Mouse (Mus musculus) kidney, embryonic 15.5 days (tissue): ENCODE data around the gene Kdm6b. TPM values are rescaled to one million over a fixed set of nuclear protein-coding genes. Genes with fewer than 3 reads are reported as not detected.
A peak's percentile ranks its signal among the peaks of the same experiment; 100 is the strongest.

Experiments
- ATAC-seq: fragments of 200-750 bp; cut with Nextera tagmentation; replicated peaks from 2 replicates; pipeline ENCODE4 v1.8.0; 2017; ENCODE audit warnings: moderate TSS enrichment; ENCODE audit not compliant: low FRiP score
- H3K27ac ChIP-seq: fragments of 300-500 bp; sonication (generic); 2 replicates; pipeline ENCODE4 v1.5.1; 2015; ENCODE audit warnings: mild to moderate bottlenecking, inconsistent platforms
- H3K27me3 ChIP-seq: fragments of 300-500 bp; sonication (generic); 2 replicates; pipeline ENCODE4 v1.6.1; 2015; ENCODE audit warnings: inconsistent platforms
- H3K36me3 ChIP-seq: fragments of 300-500 bp; sonication (generic); 2 replicates; pipeline ENCODE4 v1.6.1; 2015; ENCODE audit warnings: inconsistent platforms
- H3K4me1 ChIP-seq: fragments of 300-500 bp; sonication (generic); 2 replicates; pipeline ENCODE4 v1.6.1; 2015; ENCODE audit warnings: inconsistent platforms
- H3K4me2 ChIP-seq: fragments of 300-500 bp; sonication (generic); 2 replicates; pipeline ENCODE4 v1.6.1; 2015; ENCODE audit warnings: moderate library complexity, mild to moderate bottlenecking, inconsistent platforms
- H3K4me3 ChIP-seq: fragments of 300-500 bp; sonication (generic); replicated peaks from 2 replicates; pipeline ENCODE4 v1.5.1; 2015; ENCODE audit warnings: mild to moderate bottlenecking, inconsistent platforms
- H3K9ac ChIP-seq: fragments of 300-500 bp; sonication (generic); 2 replicates; pipeline ENCODE4 v1.6.1; 2015; ENCODE audit warnings: mild to moderate bottlenecking, inconsistent platforms
- H3K9me3 ChIP-seq: fragments of 300-500 bp; sonication (generic); replicated peaks from 2 replicates; pipeline ENCODE4 v1.6.1; 2016; ENCODE audit warnings: inconsistent platforms
- WGBS: fragments of 180-500 bp; shearing (Covaris S2); methylation state at CpG from one replicate; pipeline ENCODE4 v1.1.7; 2015; ENCODE audit warnings: mixed read lengths; 5-methylcytosine and 5-hydroxymethylcytosine counted together
- polyA plus RNA-seq: library from polyadenylated mRNA; unstranded; fragments of >200 nt; fragmentation: Nextera tagmentation; extraction: Ambion mirVana; gene quantifications from 2 replicates; pipeline ENCODE4 v1.2.1, GENCODE M21; 2015

Gene Kdm6b
- polyA plus RNA-seq, 1 experiment from 2014 or later: 32.6 TPM

DNA sequence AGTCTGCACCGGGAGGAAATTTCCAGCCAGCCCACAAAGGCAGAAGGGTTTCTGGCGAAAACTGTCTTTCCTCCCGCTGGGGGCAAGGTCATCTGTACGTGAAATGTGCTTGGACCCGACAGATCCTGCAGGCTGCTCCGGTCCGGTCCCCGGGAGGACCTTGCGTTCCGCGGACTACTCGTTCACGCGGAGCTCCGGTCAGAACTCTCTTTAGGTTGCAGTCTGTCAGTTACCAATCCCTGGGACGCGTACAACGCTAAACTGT lies 3.5 kb downstream of the Kdm6b start:
- ATAC-seq: no peak
- Histone ChIP-seq H3K27ac (peak overlapping the region; percentile 97), H3K4me3 (peak overlapping the region; percentile 77), H3K4me2 (peak overlapping the region; percentile 95), H3K9me3 (no peaks in the 10 kb centered on the region), H3K9ac (peak overlapping the region; percentile 83), H3K27me3 (no peaks in the 10 kb centered on the region), H3K36me3 (peaks cover 50% of the 10 kb centered on the region), H3K4me1 (peaks cover 59% of the 10 kb centered on the region)
- whole genome bisulfite sequencing: under 1% methylated on average over 18 of the region's 18 CpGs

DNA sequence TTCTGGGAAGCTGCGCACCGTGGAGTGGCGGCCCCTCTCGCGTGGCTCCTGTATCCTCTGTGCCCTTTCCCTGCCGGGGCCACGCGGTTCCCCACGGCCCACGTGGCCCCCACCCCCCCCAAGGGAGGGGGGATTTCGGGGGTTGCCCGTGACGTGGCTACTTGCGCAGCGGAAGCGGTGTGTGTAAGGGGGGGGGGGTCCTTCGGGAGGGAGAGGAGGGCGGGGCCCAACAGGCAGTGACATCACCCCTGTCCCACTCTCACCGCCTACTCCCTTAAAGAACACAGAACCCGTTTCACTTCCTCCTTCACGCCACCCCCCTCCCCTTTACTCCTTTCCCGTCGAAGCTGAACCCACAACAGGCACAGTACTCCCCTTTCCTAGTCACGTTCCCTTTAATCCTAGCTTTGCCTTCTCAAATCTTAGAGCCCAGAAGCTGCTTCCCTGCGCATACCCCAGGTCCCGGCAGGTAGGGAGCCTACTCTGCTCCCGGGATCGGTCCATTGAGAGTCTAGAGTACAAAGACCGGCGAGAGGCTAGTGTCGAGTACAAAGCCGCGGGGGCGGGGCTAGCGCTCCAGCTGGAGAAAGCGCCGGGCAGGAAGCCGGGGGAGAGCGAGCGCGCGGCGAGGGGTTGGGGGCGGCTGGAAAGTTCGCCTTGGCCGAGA lies 4.0 kb downstream of the Kdm6b start:
- Histone ChIP-seq H3K27ac (peak overlapping the region; percentile 97), H3K9me3 (no peaks in the 10 kb centered on the region), H3K4me2 (peak overlapping the region; percentile 95), H3K4me3 (peak overlapping the region; percentile 77), H3K4me1 (peaks cover 54% of the 10 kb centered on the region), H3K27me3 (no peaks in the 10 kb centered on the region), H3K9ac (peak overlapping the region; percentile 83), H3K36me3 (peaks cover 54% of the 10 kb centered on the region)
- peak; percentile 38 for ATAC-seq
- under 1% methylated on average over 41 of the region's 46 CpGs for WGBS

DNA sequence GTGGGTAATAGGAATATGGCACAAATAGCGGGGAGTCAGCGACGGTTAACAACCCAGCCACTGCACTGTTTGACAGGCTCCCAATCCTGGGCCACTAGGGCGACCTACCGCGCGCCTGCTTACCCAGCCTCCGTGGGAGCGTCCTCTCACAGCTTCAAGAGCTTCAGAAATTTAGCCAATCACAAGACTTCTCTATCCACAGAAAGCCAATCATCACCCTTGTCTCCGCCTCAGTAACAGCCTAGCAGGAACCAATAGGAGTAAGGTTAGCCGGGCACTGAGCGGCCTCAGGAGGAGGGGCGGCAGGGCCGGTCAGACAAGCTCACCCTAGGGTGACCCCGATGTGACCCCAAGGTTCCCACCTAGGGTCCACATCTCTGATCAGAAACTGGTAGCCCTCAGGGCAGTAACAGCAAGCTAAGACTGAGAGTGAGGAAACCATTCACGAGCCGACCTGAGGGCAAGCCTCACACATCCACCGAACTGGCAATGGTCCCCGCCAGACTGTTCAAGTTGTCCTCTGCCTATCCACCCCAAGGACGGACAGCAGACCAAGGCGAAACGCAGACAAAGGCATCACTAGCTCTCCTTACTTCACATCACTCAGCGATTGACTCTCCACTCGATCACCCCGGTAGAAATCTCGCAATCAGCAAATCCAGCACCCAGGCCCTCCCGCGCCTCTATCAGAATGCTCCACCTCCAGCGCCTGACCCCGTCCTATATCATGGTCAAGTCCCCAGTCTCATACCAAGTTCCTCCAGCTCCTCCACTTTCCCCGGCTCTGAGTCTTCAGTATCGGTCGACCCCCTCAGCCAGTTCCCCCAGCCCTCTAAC lies 4.7 kb downstream of the Kdm6b start:
- no peaks in the 10 kb centered on the region for H3K27me3 ChIP-seq
- peak overlapping the region; percentile 83 for H3K9ac ChIP-seq
- H3K9me3 ChIP-seq: no peaks in the 10 kb centered on the region
- under 1% methylated on average over 33 of the region's 33 CpGs for WGBS
- peak; percentile 73 for ATAC-seq
- H3K27ac ChIP-seq: peak overlapping the region; percentile 97
- peaks cover 62% of the 10 kb centered on the region for H3K36me3 ChIP-seq
- H3K4me2 ChIP-seq: peak overlapping the region; percentile 95
- peak overlapping the region; percentile 77 for H3K4me3 ChIP-seq
- peaks cover 47% of the 10 kb centered on the region for H3K4me1 ChIP-seq

DNA sequence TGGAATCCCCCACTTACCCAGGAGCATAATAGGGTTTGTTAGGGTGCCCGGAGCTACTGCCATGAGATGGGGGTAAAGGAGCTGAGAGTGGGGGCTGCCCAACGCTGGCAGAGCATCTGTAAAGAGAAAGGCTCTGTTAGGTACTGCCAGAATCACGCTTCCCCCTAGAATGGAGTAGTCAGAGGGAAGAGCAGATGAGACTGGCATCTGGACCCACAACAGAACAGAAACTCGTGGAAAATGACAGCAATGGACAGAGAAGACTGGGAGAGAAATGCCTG lies 5.8 kb downstream of the Kdm6b start:
- Histone ChIP-seq H3K4me2 (peak overlapping the region; percentile 95), H3K36me3 (peaks cover 64% of the 10 kb centered on the region), H3K27ac (peak overlapping the region; percentile 97; the same call in 1 of the 2 replicates), H3K9ac (peak overlapping the region; percentile 83; the same call in 1 of the 2 replicates), H3K9me3 (no peaks in the 10 kb centered on the region), H3K4me1 (peaks cover 36% of the 10 kb centered on the region), H3K4me3 (peak overlapping the region; percentile 77), H3K27me3 (no peaks in the 10 kb centered on the region)
- ATAC-seq: no peak
- 84% methylated on average over 4 of the region's 4 CpGs for WGBS

DNA sequence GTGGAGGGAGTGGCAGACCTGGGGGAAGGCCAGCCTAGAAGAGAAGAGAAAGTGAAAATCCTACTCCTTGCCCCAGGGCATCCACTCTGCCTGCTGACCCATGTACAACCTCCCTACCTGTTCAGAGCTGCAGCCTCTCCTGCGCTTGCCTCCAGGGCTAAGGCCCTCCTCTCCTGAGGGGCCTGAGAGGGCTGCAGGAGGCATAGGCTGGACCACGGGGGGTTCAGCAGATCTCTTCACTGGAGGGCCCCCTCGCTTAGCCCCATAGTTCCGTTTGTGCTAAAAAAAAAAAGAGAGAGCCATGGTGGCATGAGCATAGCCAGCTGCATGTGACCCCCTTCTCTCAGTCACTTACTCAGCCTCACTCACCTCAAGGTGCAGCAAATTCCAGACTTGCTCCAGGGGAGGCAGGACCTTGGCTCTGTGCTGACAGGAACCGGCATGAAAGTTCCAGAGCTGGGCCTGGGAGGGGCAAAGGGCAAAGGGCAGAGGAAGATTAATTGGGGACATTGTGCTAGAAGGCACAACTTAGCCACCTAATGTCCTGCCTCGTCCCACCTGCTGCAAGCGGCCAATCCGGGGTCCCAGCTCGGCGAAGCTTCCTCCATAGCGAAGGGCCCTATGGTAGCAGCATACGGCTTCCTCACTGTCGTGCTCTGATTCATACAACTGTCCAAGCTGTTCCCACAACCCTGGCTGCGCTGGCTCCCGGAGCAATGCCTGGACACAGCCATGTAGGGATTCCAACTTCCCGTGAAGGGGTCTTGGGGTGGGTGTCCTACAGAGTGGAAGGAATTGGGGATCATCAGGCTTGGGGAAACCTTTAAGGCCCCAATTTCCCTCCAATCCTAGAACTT lies 6.4 kb downstream of the Kdm6b start:
- Histone ChIP-seq H3K4me3 (peak overlapping the region; percentile 77; the same call in 1 of the 2 replicates), H3K9ac (no peak overlapping the region), H3K9me3 (no peaks in the 10 kb centered on the region), H3K4me1 (peaks cover 32% of the 10 kb centered on the region), H3K27me3 (no peaks in the 10 kb centered on the region), H3K27ac (peak overlapping the region; percentile 97; the same call in 1 of the 2 replicates), H3K36me3 (peaks cover 64% of the 10 kb centered on the region), H3K4me2 (no peak overlapping the region)
- WGBS: 82% methylated on average over 16 of the region's 16 CpGs
- no peak for ATAC-seq

DNA sequence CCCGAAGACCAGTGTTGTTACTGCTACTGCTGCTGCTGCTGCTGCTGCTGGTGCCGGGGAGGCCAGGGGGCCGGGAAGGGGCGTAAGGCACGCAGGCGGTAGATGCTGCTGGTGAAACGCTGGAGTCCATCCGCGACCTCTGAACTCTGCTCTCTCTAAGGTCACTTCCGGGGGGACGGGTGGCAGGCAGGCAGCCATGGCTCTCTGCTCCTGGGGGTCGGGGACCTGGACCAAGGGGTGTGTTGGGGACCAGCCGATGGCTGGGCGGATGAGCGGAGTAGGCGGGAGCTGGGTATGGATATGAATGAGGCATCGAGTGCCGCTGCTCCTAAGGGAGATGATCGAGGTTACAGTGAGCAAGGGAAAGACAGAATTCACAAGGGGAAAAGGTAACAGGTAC lies 7.2 kb downstream of the Kdm6b start:
- no peaks in the 10 kb centered on the region for H3K27me3 ChIP-seq

DNA sequence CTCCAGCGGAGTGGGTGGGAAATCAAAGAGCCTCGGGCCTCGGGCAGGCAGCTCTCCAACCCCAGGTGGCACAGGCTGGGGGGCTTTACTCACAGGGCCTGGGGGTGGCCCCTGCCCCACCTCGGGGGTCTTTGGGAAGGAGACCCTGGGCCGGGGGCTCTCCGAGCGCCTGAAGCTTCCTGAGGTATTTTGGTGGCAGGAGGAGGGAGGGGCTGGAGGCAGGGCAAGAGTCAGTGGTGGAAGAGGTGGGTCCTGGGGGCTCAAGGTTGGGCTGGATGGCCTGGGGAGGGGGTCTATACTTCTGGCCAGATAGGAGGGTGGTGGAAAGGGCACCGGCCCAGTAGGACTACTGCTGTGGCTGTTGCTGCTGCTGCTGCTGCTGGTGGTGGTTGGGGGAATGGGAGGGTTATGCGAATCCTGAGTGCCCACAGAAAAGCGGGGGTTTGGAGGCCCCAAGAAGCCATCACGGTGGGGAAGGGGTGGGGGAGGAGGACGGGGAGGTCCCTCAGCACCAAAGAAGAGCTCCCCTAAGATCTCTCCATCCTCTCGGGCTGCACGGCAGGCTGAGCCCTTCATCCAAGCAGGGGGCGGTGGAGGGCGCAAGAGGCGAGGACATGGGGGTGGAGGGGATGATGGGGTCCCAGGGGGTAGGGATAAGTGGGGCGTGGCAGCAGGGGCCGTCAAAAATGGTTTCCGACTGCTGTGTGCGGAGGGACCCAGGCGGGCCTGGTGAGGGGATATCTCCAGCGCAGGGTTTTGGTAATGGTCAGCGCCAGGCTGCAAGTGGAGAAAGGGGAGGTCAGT lies 7.9 kb downstream of the Kdm6b start:
- Histone ChIP-seq H3K9ac (no peak overlapping the region), H3K27ac (no peak overlapping the region), H3K4me2 (no peak overlapping the region), H3K9me3 (no peaks in the 10 kb centered on the region), H3K36me3 (peaks cover 77% of the 10 kb centered on the region), H3K4me3 (no peak overlapping the region), H3K27me3 (0 out of 2 replicates have a peak, but pooled peaks cover 2% of the 10 kb centered on the region), H3K4me1 (peaks cover 37% of the 10 kb centered on the region)
- no peak for ATAC-seq
- WGBS: 90% methylated on average over 23 of the region's 24 CpGs

More for the DNA sequence above, 7.2 kb downstream of the Kdm6b start:
- peaks cover 32% of the 10 kb centered on the region for H3K4me1 ChIP-seq
- H3K4me3 ChIP-seq: no peak overlapping the region
- no peak overlapping the region for H3K9ac ChIP-seq
- peaks cover 71% of the 10 kb centered on the region for H3K36me3 ChIP-seq
- no peaks in the 10 kb centered on the region for H3K9me3 ChIP-seq
- no peak overlapping the region for H3K4me2 ChIP-seq
- 90% methylated on average over 19 of the region's 19 CpGs for WGBS
- ATAC-seq: no peak
- H3K27ac ChIP-seq: no peak overlapping the region

DNA sequence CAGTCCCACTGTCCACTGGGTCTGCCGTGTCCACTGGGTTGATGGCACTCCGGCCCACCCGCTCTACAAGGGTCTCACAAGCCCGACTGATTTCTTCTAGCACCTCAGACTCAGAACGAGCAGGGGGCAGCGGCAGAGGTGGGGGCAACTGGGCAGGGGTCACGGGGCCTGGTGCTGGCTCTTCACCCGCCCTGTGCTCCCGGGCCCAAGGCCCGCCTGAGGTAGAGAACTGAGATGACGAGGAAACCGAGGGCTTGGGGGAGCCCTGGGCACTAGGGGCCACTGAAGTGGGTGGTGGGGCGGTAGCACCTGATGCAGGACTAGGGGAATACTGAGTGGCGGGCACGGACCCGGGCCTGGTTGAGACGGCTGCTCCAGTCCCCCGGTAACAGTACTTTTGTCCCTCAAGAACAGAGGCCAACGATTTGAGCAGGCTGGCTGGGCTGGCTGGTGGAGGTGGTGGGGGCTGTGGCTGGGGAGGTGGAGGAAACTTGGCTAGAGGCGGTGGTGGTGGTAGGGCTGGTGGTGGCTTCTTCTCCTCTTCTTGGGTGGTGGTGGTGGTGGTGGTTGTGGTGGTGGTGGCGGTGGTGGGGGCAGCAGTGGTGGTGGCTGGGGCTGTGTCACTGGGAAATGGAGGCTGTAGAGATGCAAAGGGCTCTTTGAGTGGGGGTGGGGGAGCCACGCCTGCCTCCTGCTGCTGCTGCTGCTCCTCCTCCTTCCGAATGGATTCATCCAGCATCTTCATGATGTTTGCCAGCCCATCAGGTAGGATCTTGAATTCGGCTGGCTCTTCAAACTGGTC lies 8.7 kb downstream of the Kdm6b start:
- Histone ChIP-seq H3K4me1 (peaks cover 41% of the 10 kb centered on the region), H3K27ac (no peak overlapping the region), H3K36me3 (peaks cover 85% of the 10 kb centered on the region), H3K9ac (no peak overlapping the region), H3K4me3 (no peak overlapping the region), H3K9me3 (no peaks in the 10 kb centered on the region), H3K4me2 (no peak overlapping the region), H3K27me3 (0 out of 2 replicates have a peak, but pooled peaks cover 3% of the 10 kb centered on the region)
- ATAC-seq: no peak
- WGBS: 91% methylated on average over 24 of the region's 24 CpGs

DNA sequence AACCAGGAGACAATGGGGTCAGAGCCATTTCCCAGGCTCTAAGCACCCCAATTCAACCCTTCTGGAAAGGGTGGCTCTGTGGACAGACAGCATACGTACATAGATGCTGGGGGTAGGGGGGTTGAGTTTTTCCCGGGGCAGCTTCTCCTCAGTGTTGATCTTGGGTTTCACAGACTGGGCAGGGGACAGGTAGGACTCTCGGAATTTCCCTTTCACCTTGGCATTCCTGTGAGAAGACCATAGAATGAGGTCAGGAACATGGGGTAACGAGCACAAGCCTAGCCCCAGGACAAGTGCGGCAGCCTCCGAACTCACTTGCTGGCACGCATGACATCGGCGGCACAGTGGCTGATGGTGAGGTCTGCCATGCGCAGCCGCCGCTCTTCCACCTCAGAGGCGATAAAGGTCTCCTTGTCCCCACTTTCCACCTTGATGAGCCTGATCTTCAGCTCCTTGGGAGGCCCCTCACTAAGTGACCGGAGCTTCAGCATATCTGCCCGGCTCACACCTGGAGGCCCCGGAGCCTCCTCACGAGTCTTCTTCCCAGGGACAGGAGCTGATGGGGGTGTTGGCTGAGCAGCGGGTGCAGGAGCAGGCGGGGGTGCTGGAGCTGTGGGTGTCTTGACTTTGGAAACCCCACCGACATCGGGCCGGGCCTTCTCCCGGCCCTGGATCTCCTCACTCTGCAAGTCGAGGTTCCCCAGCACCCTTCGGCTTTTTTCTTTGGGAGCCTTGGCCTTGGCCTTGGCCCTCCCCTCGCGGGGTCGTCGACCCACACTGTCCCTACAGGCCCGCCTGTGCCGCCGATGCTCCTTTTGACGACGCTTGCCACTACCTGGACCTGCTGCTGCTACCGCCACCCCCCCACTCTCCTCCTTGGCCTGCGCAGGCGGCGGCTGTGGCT lies 9.5 kb downstream of the Kdm6b start:
- 0 out of 2 replicates have a peak, but pooled peaks cover 3% of the 10 kb centered on the region for H3K27me3 ChIP-seq
- H3K4me1 ChIP-seq: peaks cover 45% of the 10 kb centered on the region
- no peak for ATAC-seq
- H3K9ac ChIP-seq: no peak overlapping the region
- H3K4me3 ChIP-seq: no peak overlapping the region
- H3K36me3 ChIP-seq: peaks cover 92% of the 10 kb centered on the region
- H3K27ac ChIP-seq: no peak overlapping the region
- H3K9me3 ChIP-seq: no peaks in the 10 kb centered on the region
- WGBS: 92% methylated on average over 38 of the region's 38 CpGs
- H3K4me2 ChIP-seq: no peak overlapping the region

DNA sequence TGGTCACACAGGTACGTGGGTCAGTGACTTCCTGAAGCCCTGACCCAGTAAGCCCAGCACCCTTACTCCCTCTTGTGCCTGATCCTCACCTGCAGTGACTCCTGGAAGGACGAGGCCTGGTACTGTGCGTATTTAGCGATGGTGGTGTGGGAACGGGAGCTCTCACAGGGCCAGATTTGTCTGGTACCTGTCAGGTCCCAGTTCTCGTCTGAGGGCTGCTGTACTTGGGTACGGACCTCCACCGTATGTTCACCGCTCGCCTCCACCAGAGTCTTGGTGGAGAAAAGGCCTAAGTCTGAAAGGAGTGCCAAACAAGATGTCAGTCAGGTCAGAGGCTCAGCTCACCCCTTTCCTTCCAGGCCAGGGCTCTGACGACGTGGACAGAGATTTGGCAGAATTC lies 11.5 kb downstream of the Kdm6b start:
- 86% methylated on average over 12 of the region's 12 CpGs for WGBS
- no peak overlapping the region for H3K9ac ChIP-seq
- ATAC-seq: no peak

More for the DNA sequence above, 11.5 kb downstream of the Kdm6b start:
- Histone ChIP-seq H3K27me3 (0 out of 2 replicates have a peak, but pooled peaks cover 3% of the 10 kb centered on the region), H3K36me3 (peaks cover 81% of the 10 kb centered on the region), H3K4me2 (no peak overlapping the region), H3K4me3 (no peak overlapping the region), H3K4me1 (peaks cover 47% of the 10 kb centered on the region), H3K9me3 (no peaks in the 10 kb centered on the region), H3K27ac (0 out of 2 replicates have a peak overlapping the region, but pooled peaks have one; percentile 16)
